In genomic region chr19:17169746-17170145, GRCm38 (mm10) we compare ENCODE assay signal across 24 mouse cellular contexts.
DNase-seq lines count a peak whose midpoint lies in the region; ATAC-seq and TF ChIP-seq lines count a peak whose summit lies in the region.
"Had no signal": no experiment of that assay in that cellular context is flagged by ENCODE, and none has a peak within 500 bp of the region (broad histone marks: within the 10 kb centered on the region; RNA-seq: fewer than 3 reads in every experiment).

No protein-coding gene starts in this region.

- H3K4me1 ChIP-seq in kidney, embryonic 15.5 days, result no peaks in the 10 kb centered on the region
- no peaks in the 10 kb centered on the region for H3K4me1 ChIP-seq in kidney, embryonic 14.5 days (ENCODE audit: control insufficient read depth, insufficient read depth, low read length)
- H3K4me1 ChIP-seq in kidney, adult 2 months (ENCODE audit: control insufficient read depth, insufficient read depth, low read length), result no peaks in the 10 kb centered on the region
- no peaks in the 10 kb centered on the region for H3K4me1 ChIP-seq in intestine, embryonic 16.5 days (ENCODE audit: control insufficient read depth, insufficient read depth, low read length)
- no peaks in the 10 kb centered on the region for H3K4me1 ChIP-seq in stomach, embryonic 16.5 days (ENCODE audit: control insufficient read depth, insufficient read depth, low read length)
- H3K4me1 ChIP-seq: embryonic facial prominence, embryonic 12.5 days; embryonic facial prominence, embryonic 15.5 days had no signal

- H3K4me2 ChIP-seq in kidney, embryonic 15.5 days, result no peak overlapping the region
- H3K4me2 ChIP-seq in kidney, embryonic 14.5 days (replicated peaks; ENCODE audit: low read depth, low read length), result no peak overlapping the region
- no peak overlapping the region for H3K4me2 ChIP-seq in intestine, embryonic 16.5 days (ENCODE audit: low read depth, low read length)
- no peak overlapping the region for H3K4me2 ChIP-seq in stomach, embryonic 16.5 days (ENCODE audit: low read depth, low read length)
- H3K4me2 ChIP-seq: embryonic facial prominence, embryonic 12.5 days; embryonic facial prominence, embryonic 15.5 days; heart, embryonic 13.5 days; hindbrain, embryonic 14.5 days had no signal

- 0 out of 2 replicates have a peak, but pooled peaks have one; percentile 18 for ATAC-seq in kidney, embryonic 15.5 days (replicated peaks; ENCODE audit: low FRiP score)
- no peak for ATAC-seq in kidney, embryonic 14.5 days (ENCODE audit: low FRiP score, low TSS enrichment)
- peak; percentile 58; the same call in 1 of the 2 replicates for ATAC-seq in intestine, embryonic 16.5 days
- peak; percentile 33; the same call in 1 of the 2 replicates for ATAC-seq in stomach, embryonic 16.5 days (ENCODE audit: insufficient read depth, low FRiP score)
- ATAC-seq: CD4-positive, CD25-positive, alpha-beta regulatory T cell, adult 4 months; forebrain, embryonic 14.5 days; forebrain, postnatal 0 days had no signal

- no peak for TF ChIP-seq POLR2A in kidney, adult 2 months (IDR thresholded peaks at IDR 0.05; ENCODE audit: low read depth, low read length)

- no peaks in the 10 kb centered on the region for H3K27me3 ChIP-seq in kidney, embryonic 15.5 days
- H3K27me3 ChIP-seq in kidney, embryonic 14.5 days (ENCODE audit: control insufficient read depth, insufficient read depth, low read length), result no peaks in the 10 kb centered on the region
- no peaks in the 10 kb centered on the region for H3K27me3 ChIP-seq in kidney, adult 2 months (replicated peaks; ENCODE audit: control insufficient read depth, insufficient read depth, low read length)
- no peaks in the 10 kb centered on the region for H3K27me3 ChIP-seq in intestine, embryonic 16.5 days (replicated peaks; ENCODE audit: control insufficient read depth, insufficient read depth, low read length)
- no peaks in the 10 kb centered on the region for H3K27me3 ChIP-seq in stomach, embryonic 16.5 days (ENCODE audit: control insufficient read depth, insufficient read depth, low read length)
- H3K27me3 ChIP-seq: embryonic facial prominence, embryonic 12.5 days; embryonic facial prominence, embryonic 15.5 days; heart, embryonic 13.5 days had no signal

- no peaks in the 10 kb centered on the region for H3K36me3 ChIP-seq in kidney, embryonic 15.5 days
- H3K36me3 ChIP-seq in kidney, embryonic 14.5 days (ENCODE audit: control insufficient read depth, insufficient read depth, low read length), result no peaks in the 10 kb centered on the region
- H3K36me3 ChIP-seq in kidney, adult 2 months (ENCODE audit: control insufficient read depth, insufficient read depth, low read length), result no peaks in the 10 kb centered on the region
- no peaks in the 10 kb centered on the region for H3K36me3 ChIP-seq in intestine, embryonic 16.5 days (ENCODE audit: control insufficient read depth, insufficient read depth, low read length)
- no peaks in the 10 kb centered on the region for H3K36me3 ChIP-seq in stomach, embryonic 16.5 days (ENCODE audit: control insufficient read depth, insufficient read depth, low read length)
- H3K36me3 ChIP-seq: embryonic facial prominence, embryonic 12.5 days; embryonic facial prominence, embryonic 15.5 days; heart, embryonic 13.5 days had no signal

- DNase-seq in kidney, postnatal 14 days, result peak; percentile 4
- no peak for DNase-seq in kidney, adult 2 months
- DNase-seq: adrenal gland, adult 2 months; adrenal gland, postnatal 14 days; cerebellum, adult 11 months; cerebellum, adult 2 months; cerebellum, adult 9-11 months; cerebellum, postnatal 25 days; forebrain, postnatal 0 days; gastrocnemius, adult 2 months; gastrocnemius, postnatal 14 days; heart, adult 18-20 months; heart, postnatal 14 days; heart, postnatal 4 days had no signal

- H3K9me3 ChIP-seq in kidney, embryonic 15.5 days (replicated peaks), result no peaks in the 10 kb centered on the region
- no peaks in the 10 kb centered on the region for H3K9me3 ChIP-seq in kidney, embryonic 14.5 days (ENCODE audit: control insufficient read depth, low read length)
- H3K9me3 ChIP-seq in intestine, embryonic 16.5 days (ENCODE audit: control insufficient read depth, low read length), result no peaks in the 10 kb centered on the region
- no peaks in the 10 kb centered on the region for H3K9me3 ChIP-seq in stomach, embryonic 16.5 days (replicated peaks; ENCODE audit: control insufficient read depth, low read length)
- H3K9me3 ChIP-seq: embryonic facial prominence, embryonic 12.5 days; embryonic facial prominence, embryonic 15.5 days; heart, embryonic 13.5 days had no signal

- no peak overlapping the region for H3K4me3 ChIP-seq in kidney, embryonic 15.5 days (replicated peaks)
- H3K4me3 ChIP-seq in kidney, embryonic 14.5 days (ENCODE audit: low read length), result no peak overlapping the region
- H3K4me3 ChIP-seq in kidney, adult 2 months (ENCODE audit: insufficient read depth, low read depth, low read length), result no peak overlapping the region
- no peak overlapping the region for H3K4me3 ChIP-seq in intestine, embryonic 16.5 days (ENCODE audit: low read length)
- no peak overlapping the region for H3K4me3 ChIP-seq in stomach, embryonic 16.5 days (replicated peaks; ENCODE audit: low read length)
- H3K4me3 ChIP-seq: embryonic facial prominence, embryonic 12.5 days; embryonic facial prominence, embryonic 15.5 days; gastrocnemius, adult 2 months; heart, embryonic 13.5 days had no signal

- no peak overlapping the region for H3K27ac ChIP-seq in kidney, embryonic 15.5 days
- H3K27ac ChIP-seq in kidney, embryonic 14.5 days (ENCODE audit: low read depth, low read length), result no peak overlapping the region
- H3K27ac ChIP-seq in kidney, adult 2 months (ENCODE audit: insufficient read depth, low read depth, low read length), result no peak overlapping the region
- no peak overlapping the region for H3K27ac ChIP-seq in intestine, embryonic 16.5 days (ENCODE audit: low read length)
- no peak overlapping the region for H3K27ac ChIP-seq in stomach, embryonic 16.5 days (ENCODE audit: low read length)
- H3K27ac ChIP-seq: embryonic facial prominence, embryonic 12.5 days; embryonic facial prominence, embryonic 15.5 days; gastrocnemius, adult 2 months; heart, embryonic 13.5 days; hindbrain, embryonic 14.5 days had no signal

- TF ChIP-seq CTCF in kidney, adult 2 months (conservative IDR thresholded peaks at IDR 0.05; ENCODE audit: insufficient read depth, insufficient read length, low read depth, low read length), result no peak

- 66% methylated on average over 10 of the region's 10 CpGs for WGBS in kidney, embryonic 15.5 days
- 66% methylated on average over 10 of the region's 10 CpGs for WGBS in kidney, embryonic 14.5 days
- 58% methylated on average over 10 of the region's 10 CpGs for WGBS in kidney, adult 2 months
- 64% methylated on average over 10 of the region's 10 CpGs for WGBS in intestine, embryonic 16.5 days
- WGBS in stomach, embryonic 16.5 days, result 64% methylated on average over 10 of the region's 10 CpGs

- H3K9ac ChIP-seq in kidney, embryonic 15.5 days, result no peak overlapping the region
- no peak overlapping the region for H3K9ac ChIP-seq in kidney, embryonic 14.5 days (ENCODE audit: low read depth, low read length)
- H3K9ac ChIP-seq in intestine, embryonic 16.5 days (ENCODE audit: low read depth, low read length), result no peak overlapping the region
- H3K9ac ChIP-seq in stomach, embryonic 16.5 days (ENCODE audit: low read length), result no peak overlapping the region
- H3K9ac ChIP-seq: embryonic facial prominence, embryonic 12.5 days; embryonic facial prominence, embryonic 15.5 days; forebrain, postnatal 0 days; heart, embryonic 13.5 days; hindbrain, embryonic 14.5 days had no signal
